Mouse (Mus musculus) hematopoietic stem cell, adult 5-6 weeks (primary cell): ENCODE results near the gene Ube2q2. TPM values are rescaled to one million over a fixed set of nuclear protein-coding genes. Genes with fewer than 3 reads are reported as not detected.

Experiments used
- ATAC-seq, 2 experiments: fragments of 125-278 bp in 1 of 2; replicated peaks in 1 of 2; 2 replicates each; pipeline ENCODE4 v1.8.0; 2016 to 2017; ENCODE audit warnings: inconsistent platforms in 2 of 2, mild to moderate bottlenecking in 2 of 2, moderate number of reproducible peaks in 2 of 2, low read depth in 1 of 2, moderate TSS enrichment in 1 of 2; ENCODE audit not compliant: low FRiP score in 2 of 2, poor library complexity in 2 of 2, severe bottlenecking in 2 of 2, insufficient read depth in 1 of 2, low TSS enrichment in 1 of 2
- total RNA-seq: library from RNA; stranded (forward); fragments of 172-1452, 232-1000 nt; gene quantifications from 2 replicates; pipeline ENCODE4 v1.2.3, GENCODE M21; 2017

Ube2q2 gene
- total RNA-seq, 1 experiment from 2014 or later: 48.0 TPM

GRCm38 (mm10) chr9:55150279-55150726, 1.6 kb downstream of the Ube2q2 start:
- ATAC-seq: no peak

GRCm38 (mm10) chr9:55151096-55151495, 2.4 kb downstream of the Ube2q2 start:
- ATAC-seq: no peak

GRCm38 (mm10) chr9:55152935-55153334, 4.3 kb downstream of the Ube2q2 start:
- no peak for ATAC-seq

GRCm38 (mm10) chr9:55170655-55171412, 22.2 kb downstream of the Ube2q2 start:
- ATAC-seq: peak in 1 of 2 experiments; percentile 21; a peak in 1 of 4 replicates

- no peak for ATAC-seq
Measured at GRCm38 (mm10) chr9:55172195-55172685, 23.6 kb downstream of the Ube2q2 start.

GRCm38 (mm10) chr9:55174235-55174634, 25.6 kb downstream of the Ube2q2 start:
- ATAC-seq: no peak

- ATAC-seq: no peak
Measured at GRCm38 (mm10) chr9:55195876-55196275, 47.2 kb downstream of the Ube2q2 start.

GRCm38 (mm10) chr9:55198260-55198659, 49.6 kb downstream of the Ube2q2 start:
- no peak for ATAC-seq

GRCm38 (mm10) chr9:55199348-55199747, 50.7 kb downstream of the Ube2q2 start:
- ATAC-seq: no peak

GRCm38 (mm10) chr9:55208458-55208789, 59.8 kb downstream of the Ube2q2 start:
- peak in 1 of 2 experiments; percentile 23; a peak in 1 of 4 replicates for ATAC-seq

- ATAC-seq: peak; percentile 81 to 88
Measured at GRCm38 (mm10) chr9:55208790-55209481, 60.3 kb downstream of the Ube2q2 start, which contains the start of gene Fbxo22. Gene Fbxo22 (plus strand): TSS chr9:55208925.

GRCm38 (mm10) chr9:55211611-55212010, 63.0 kb downstream of the Ube2q2 start:
- no peak for ATAC-seq

- ATAC-seq: no peak
Measured at GRCm38 (mm10) chr9:55213396-55213795, 64.7 kb downstream of the Ube2q2 start.

- ATAC-seq: no peak
Measured at GRCm38 (mm10) chr9:55215056-55215455, 66.4 kb downstream of the Ube2q2 start.

- ATAC-seq: no peak
Measured at GRCm38 (mm10) chr9:55215648-55216047, 67.0 kb downstream of the Ube2q2 start.

- no peak for ATAC-seq
Measured at GRCm38 (mm10) chr9:55216078-55216477, 67.4 kb downstream of the Ube2q2 start.

- no peak for ATAC-seq
Measured at GRCm38 (mm10) chr9:55217381-55217780, 68.7 kb downstream of the Ube2q2 start.

GRCm38 (mm10) chr9:55225165-55225737, 76.6 kb downstream of the Ube2q2 start:
- ATAC-seq: no peak
